Mouse (Mus musculus) embryo, embryonic 11 days (tissue): Measurements from ENCODE around the gene Vcl.

Experiments
- DNase-seq: peaks from one replicate; pipeline ENCODE4 v3.0.0-alpha.2; 2015

Gene Vcl

DNA sequence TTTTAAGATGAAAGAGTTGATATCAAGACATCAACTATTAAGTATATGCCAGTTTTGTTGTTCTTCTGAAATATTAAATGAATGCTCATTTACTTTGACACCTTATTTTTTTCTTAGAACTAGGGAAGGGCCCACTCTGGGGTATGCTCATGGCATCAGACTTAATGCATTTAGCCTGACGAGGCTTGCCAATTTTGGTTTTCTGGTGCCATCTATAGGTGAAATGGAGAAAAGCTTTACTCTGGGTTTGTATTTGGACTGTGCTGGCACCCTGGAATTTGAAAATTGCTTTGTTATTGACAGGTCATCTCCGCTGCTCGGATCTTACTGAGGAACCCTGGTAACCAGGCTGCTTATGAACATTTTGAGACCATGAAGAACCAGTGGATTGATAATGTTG is 89.8 kb downstream of the Vcl start:
- peak; percentile 59 for DNase-seq

DNA sequence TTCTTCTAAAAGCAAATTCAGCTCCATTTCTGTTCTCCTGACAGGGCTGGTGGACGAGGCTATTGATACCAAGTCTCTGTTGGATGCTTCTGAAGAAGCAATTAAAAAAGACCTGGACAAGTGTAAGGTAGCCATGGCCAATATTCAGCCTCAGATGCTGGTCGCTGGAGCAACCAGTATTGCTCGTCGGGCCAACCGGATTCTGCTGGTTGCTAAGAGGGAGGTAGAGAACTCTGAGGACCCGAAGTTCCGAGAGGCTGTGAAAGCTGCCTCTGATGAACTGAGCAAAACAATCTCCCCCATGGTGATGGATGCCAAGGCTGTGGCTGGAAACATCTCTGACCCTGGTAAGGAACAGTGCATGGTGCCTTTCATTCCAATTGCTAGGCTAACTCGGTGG is 91.2 kb downstream of the Vcl start:
- no peak for DNase-seq

DNA sequence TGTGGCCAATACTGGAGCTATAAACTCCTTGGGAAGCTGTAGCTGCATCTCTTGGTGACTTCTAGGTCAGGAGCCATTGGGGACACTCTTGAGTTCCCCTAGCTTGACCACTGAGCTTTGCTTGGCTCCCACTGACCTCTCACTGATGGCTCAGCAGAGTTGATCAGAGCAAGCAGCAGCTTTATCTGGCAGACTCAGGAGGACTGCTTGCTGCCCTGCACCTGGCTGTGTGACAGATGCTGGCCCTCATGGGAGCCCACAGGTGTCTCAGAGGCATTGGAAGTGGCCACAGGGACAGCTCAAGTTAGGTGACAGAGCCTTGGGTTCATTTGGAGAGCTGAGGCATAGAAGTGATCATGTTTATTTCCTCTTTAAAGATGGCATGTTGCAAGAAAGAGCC is 98.3 kb downstream of the Vcl start:
- no peak for DNase-seq

DNA sequence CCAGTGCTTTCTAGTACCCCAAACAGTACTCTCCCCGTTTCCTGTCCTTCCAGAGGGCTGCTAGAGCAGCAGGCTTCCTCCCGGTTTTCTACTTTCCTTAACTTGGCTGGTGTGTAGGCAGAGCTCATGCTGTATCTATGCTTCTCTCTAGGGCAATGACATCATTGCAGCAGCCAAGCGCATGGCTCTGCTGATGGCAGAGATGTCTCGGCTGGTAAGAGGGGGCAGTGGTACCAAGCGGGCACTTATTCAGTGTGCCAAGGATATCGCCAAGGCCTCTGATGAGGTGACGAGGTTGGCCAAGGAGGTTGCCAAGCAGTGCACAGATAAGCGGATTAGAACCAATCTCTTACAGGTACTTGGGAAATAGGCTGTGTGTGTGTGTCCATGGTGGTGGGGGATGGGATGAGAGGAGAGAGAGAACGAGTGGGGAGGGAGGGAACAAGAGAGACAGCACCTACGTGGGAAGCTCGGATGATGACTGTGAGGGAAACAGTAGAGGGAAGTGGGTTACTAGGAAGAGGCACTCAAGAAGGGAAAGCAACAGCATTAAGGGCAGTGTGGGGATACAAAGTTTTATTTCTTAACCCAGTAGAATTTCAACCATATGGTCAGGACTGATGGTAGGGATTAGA is 99.9 kb downstream of the Vcl start:
- no peak for DNase-seq

DNA sequence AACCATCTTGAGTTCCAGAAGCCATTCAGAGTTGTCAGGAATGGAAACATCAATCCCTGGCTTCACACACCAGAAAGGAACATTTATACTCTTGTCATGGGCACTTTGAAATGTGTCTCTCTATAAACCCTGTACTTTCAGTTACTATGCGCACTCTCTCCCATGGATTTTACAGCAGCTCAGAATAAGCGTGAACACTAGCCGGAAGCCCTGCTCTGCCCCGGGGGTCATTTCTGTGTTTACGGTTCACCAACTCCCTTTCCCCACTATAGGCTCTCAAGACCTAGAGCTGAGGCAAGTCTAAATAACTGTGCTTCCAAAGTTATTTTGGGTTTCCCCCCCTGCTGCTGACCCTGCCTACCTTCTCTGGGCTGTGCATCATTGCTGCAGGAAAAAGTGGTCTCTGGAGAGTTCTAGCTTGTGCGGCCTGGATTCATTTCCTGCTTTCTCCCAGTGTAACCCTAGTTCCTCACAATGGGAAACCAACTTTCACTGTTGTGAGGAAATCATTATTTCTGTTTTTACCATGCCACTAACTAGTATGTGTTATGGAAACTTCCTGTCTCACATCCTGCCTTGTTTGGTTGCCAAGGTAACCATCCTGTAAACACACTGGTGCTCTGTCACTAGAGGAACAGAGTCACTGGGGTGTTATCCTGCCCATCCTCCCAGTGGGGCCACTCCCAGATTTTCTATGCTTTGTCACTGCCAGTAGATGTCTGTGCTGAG is 102.7 kb downstream of the Vcl start:
- DNase-seq: peak; percentile 63

DNA sequence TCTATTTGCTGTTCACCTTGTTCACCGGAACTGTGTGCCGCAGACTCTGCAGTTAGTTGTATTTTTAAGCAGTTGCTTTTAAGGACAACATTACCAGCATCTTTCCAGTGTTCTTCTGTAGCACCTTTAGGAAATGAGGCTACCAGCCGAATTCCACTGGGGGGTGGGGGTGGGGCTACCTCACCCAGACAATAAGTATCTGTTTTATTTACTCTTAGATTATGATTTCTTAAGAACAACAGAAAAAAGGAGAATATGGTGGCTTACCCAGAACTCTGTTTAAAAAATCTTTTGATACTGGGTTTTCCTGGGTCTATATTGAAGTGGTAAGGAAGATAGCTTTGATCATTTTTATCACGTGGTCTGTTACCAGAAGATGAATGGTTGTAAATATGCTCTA is 105.1 kb downstream of the Vcl start:
- no peak for DNase-seq

DNA sequence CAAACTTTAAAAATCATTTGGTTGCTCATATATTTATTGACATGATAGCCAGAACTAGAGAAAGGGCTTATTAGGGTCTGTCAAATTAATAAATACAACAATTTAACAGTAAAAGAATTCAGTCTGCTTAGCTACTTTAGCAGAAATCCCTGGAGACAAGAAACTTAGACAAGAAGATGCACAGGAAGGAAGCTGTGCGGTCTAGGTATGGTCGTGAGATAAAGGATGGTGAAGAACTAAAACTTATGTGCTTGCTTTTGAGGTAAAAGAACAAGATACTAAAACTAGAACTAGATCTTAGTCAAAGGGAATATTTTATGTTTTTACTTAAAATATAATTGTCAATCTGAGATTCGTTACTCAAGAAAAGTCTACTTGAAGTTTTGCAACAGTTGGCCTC is 105.6 kb downstream of the Vcl start:
- DNase-seq: no peak

DNA sequence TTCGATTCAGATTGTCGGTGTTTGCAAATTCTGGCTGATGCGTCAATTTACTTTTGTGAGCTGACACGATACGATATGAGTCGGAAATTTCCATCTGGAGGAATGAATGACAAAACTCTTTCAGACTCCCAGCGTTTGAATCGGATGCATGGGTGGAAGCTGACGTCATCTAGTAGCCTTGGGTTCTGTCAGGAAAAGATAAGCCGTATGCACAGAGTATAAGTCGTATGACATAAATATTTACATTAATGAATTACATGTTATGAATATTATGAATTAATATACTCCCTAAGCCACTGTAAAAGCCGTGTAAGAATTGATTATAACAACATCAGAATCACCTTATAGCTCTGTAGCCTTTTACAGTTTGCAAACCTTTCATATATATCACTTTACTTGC is 109.9 kb downstream of the Vcl start:
- DNase-seq: no peak

DNA sequence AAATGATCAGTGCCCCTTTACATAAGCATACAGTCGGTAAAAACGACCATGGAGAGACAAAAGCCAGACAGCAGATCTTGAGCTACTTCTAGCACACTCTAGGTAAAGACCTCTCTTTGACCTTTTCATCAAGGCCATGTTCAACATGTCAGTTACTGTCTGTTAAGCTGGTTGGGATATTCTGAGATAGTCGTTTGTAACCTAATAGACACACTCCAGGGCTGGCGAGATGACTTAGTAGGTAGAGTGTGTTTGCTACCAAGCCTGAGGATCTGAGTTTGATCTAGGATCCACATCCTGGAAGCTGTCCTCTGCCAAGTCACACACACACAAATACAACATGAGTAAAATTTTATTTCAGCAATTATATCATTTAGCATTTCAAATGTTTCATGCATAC is 110.4 kb downstream of the Vcl start:
- no peak for DNase-seq

DNA sequence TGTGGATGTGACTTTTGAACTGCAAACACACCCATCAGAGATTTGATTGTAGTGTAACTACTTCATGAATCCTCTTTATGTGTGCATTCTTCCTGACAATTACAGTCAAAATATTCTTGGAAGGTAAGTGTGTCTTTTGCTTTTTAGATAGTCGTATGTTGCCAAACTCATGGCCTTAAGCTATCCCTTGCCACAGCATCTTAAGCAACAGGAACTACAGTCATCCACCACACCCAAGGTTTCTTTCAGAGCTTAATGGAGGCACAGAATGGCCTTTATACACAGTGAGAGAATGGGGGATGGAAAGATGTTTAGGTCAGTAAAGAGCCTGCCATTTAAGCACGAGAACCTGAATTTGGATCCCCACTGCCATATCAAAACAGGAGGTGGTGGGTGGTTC is 118.6 kb downstream of the Vcl start:
- no peak for DNase-seq

DNA sequence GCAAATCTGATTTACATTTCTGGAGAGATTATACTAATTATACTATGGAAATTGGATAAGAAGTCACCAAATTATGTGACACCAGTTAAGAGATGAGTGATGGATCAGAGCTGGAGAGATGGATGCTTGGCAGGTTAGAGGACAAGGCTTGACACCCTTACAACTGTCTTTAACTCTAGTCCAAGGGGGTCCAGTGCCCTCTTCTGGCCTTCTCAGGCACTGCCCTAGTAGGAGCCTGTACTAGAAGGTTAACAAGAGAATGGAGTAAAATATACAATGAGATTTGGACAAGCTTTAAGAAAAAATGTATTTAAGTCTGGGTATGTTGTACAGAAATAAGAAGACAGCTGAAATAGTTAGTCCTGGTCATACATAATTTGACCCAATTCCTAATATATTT is 119.7 kb downstream of the Vcl start:
- peak; percentile 43 for DNase-seq

DNA sequence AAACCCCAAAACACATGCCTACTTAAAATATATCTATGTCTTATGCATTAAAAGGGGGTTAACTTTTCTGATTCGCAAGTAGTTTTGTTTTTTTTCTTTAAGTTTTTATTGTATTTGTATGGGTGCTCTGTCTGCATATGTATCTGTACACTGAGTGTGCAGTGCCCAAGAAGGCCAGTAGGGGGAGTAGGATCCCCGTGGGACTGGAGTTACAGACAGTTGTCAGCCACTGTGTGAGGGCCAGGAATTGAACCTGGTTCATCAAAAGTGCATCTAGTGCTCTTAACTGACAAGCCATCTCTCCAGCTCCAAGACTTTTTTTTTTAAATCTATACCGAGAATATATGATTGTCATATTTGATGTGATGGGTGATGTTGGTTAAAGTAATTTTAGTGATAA is 121.5 kb downstream of the Vcl start:
- no peak for DNase-seq

DNA sequence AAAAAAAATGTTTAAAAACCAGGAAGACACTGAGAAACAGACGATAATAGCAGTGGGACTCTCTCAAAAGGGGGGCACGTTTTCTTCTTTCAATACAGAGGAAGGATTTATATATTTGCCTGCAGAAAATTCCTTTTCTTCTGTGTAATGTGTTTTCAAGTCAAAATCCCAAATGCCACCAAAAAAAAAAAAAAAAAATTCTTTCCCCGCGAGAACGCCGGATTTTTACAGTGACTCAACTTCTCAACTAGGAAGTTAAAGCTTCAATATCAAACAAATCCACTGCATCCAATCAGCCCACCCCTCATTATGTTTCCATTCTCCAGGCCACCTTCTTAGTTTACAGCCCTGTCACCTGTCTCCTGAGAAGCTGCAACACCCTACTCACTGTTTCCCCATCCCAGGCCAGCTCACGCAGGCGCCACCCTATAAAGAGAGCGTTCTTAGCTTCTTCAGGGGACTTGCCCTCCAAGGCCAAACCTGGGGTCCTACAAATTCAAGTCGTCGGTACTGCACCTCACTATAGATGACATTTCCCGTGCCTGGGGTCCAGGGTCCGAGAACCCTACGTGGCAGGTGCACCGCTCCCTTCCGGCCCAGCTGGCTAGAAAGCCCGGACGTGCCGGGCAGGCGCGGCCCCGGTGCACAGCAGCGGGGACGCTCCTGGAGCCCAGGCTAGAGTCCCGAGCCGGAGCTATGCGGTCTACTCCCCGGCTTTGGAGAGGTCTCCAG is 122.3 kb downstream of the Vcl start:
- no peak for DNase-seq

DNA sequence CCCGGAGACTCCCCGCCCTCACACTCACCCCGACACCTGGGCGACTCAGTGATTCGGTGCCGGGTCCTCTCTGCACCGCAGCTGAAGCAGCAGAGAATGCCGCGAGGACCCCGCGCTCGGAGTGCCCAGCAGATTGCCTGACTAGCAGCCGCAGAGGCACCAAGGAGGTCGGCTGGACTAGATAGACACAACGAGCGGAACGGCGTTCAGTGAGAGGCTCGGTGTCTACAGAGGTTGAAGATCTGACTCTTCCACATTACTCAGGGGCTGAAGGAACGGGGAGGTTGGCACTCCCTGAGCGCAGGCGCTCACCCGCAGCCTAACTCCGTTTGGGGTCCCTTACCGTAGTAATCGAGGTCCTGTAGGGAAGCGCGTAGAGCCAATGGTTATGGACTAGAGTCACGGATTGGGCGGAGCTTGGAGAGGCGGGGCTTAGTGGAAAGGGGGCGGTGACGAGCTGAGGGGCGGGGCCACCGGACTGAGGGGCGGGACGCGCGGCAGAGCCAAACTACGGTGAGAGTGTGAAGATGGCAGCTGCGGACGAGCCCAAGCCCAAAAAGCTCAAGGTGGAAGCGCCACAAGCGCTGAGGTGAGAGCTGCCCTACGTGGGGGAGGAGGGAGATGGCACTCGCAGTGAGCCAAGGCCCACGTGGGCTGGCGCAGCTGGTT is 123.0 kb downstream of the Vcl start, which contains the start of the genes Ap3m1 and Adk:
Gene Ap3m1, minus strand, starts transcription at position 397 of the 669 bp plus-strand sequence.
Gene Adk, plus strand, starts transcription at position 463 of the 669 bp plus-strand sequence.
- DNase-seq: peak; percentile 96

DNA sequence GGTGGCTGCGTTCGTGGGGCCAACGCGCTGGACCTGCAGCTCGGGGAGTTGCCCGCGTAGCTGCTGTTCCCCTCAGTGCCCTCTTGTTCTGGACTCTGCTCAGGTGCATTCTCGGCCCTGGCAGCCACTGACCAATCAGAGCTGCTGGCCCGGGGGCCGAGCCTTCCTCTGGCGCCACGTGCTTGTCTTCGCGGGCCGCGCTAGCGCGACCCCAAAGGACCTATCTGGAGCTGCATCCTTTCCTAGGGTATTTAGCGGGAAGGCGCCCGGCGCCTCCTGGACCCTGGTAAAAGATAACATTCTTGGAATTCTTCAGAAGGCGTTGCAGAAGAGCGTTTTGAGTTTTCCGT is 123.6 kb downstream of the Vcl start:
- peak; percentile 91 for DNase-seq

DNA sequence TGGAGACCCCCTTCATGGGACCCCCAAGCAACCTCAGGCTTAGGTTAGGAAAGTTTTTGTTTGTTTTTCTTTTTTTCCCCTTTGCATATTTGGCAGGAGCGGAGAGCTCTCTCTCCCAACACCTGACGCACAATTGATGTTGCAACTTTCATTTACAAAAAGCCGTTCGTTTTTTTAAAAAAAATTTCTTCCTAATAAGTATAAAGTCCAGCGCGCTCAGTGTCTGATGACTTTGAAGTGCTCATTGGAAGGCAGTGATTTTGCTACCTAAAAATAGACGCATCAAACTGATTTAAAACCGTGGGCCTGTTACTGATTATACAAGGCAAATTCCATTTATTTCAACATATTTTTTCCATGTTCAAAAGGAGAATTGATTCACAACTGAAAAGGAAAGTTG is 124.0 kb downstream of the Vcl start:
- no peak for DNase-seq

DNA sequence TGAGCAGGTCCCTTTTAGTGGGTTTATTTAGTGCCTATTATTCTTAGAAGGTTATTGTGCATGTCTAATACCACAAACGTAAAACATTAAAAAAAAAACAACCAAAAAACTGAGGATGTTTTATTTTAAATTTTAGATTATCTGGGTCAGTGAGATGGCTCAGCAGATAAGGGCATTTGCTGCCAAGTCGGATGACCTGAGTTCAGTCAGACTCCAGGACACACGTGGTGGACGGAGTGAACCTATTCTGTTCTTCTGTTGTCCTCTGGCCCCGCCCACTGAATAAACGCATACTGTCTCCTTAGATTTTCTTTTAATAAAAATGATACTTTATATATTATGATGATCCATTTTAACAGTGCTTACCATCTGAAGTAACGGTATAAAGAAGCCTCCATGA is 124.4 kb downstream of the Vcl start:
- peak; percentile 21 for DNase-seq

DNA sequence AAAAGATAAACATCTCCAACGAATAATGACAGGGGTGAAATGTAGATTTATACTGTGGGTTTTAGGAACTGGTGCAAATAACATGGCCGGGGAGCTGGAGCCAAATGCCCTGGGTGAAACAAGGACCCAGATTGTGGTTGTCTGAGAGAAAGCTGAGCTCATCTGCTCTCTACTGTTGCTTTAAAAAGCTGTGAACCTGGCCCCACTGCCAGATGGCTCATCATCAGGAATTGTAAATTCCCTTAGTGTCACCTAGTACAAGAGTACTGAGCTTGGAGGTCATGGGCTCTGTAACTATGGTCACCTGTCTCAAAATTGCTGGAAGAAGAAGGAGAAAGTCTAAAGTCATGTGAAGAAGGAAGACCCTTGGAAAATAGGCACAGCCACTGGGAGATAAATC is 129.8 kb downstream of the Vcl start:
- no peak for DNase-seq

DNA sequence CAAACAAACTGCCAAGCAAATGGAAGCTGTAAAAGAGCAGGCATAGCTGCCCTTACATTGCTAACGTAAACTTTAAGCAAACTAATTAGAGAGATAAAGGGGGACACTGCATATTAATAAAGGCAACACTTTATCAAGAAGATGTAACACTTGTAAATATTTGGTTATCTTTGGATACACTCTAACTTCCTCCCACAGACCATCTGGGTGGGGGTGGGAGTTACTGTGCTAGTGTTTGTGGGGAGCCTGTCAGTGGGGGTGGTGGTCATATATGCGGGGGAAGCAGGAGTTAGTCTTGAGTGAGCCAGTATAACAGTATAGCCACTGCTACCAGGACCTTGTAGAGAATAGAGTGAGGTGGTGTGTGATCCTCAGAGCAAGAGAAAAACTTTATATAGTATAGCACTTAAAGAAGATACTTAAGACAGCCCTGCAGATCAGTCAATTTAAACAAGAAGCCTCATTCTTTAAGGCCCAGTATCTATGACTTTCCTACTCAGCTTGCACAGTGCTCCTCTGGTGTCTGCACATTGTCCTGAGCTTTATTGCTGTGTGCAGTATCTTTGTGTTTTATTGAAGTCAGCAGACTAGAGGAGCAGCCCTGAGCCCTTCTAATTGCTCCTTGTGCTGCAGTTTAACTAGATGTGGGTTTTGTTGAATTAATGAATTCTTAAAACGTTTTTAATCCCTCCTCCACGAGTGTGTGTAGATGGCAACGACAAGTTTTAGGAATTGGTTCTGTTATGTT is 133.7 kb downstream of the Vcl start:
- no peak for DNase-seq

DNA sequence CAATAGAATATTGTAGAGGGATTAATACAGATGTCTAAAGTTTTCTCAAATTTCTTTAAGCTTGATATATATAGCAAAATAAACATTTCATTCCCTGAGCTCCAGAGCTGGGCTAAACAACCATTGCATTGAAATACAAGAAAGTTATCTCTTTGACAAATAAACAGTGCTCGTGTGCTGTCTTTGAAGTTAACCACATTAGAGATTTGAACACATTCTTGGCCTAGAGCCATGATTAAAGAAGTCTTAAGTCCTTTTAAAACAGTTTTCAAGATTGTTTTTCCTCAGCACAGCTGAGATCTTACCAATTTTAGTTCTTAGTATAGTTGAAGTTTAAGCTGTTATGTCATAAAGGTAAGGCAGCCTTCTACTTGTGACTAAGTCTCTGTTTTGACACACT is 135.1 kb downstream of the Vcl start:
- no peak for DNase-seq

DNA sequence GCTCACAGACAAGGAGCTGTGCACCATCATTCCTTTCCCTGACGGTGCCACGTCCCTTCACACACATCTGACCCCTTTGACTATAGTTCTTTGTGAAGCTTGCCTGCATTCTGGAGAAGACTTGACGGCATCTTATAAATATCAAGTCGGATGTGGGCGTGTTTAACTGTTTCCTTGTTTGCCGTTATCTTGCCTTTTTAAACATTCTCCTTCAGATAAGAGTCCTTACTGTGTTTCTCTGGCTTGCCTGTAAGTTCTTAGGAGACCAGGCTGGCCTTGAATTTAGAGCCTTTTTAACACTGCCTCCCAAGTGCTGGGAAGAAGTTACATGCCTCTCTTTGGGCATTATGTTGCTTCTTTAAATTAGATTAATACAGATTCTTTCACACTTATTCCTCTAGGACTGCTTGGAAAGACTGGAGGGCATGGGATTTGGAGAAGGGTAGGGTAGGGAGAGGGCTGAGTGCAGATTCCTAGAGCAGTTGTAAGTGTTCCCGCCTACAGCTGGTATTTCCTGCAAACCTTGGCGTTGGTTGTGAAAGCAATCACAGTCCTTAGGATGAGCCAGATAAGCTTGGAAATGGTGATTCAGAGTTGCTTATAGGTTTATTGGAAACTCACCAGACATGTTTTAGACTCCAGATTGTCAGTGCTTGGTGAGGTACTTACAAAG is 136.4 kb downstream of the Vcl start:
- no peak for DNase-seq

DNA sequence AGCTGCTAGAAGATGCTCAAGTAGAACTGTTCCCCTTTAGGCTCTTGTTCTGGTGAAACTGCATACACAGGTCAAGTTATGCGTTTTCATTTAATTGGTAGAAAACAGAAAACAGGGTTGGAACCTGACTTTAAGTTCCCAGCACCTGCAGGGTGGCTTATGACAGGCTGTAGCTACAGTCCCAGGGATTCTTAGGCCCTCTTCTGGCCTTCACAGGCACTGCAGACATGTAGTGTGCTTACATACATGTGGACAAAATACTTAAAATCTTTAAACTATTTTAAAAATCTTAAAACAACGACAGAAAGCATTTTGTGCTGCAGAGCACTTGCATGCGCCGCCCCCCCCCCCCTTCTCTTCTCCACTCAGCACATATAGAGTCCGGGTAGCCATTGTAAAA is 140.4 kb downstream of the Vcl start:
- no peak for DNase-seq
